Mouse (Mus musculus): Measurements from ENCODE around the gene Hnrnpa1.

DNA sequence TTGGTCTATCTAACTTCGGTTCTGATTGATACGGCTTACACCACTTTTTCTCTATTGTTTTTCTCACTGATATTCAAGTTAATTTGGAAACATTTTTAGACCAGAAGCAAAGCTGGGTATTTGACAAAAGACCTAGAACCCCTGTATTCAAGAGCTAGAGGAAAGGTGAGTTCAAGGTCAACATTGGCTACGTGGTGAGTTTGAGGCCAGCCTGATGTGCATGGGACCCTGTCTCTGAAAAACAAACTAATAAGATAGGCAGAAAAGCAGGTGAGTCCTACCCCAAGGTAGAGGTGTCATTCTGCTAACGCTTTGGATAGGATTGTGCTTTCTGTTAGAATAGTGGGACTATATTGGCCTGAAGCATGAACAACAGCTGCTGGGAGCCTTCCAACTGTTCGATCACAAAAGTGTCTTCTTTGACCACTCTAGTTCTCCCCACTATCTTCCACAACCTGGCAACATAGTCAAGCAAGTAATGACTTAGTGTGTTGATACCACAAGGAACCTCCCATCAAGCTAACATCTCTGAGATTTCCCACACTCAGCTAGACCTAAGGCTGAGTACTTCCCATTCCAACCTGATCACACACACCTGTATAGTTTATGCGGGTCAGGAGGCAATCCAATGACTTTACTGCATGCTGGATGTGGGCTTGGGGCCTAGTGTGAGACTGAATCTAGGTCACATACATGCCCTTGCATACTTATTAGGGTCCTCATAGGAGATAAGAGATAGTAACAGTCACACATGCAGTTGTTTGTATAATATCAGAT lies 16.2 kb downstream of the Hnrnpa1 start:
- TF ChIP-seq CTCF (IDR thresholded peaks at IDR 0.05; ENCODE audit: insufficient read depth, low read depth, low read length) (no peak), POLR2A (IDR thresholded peaks at IDR 0.05; ENCODE audit: insufficient read depth, low read depth, low read length) (no peak)

Measured in olfactory bulb, adult 2 months (tissue).